Mouse (Mus musculus) olfactory bulb, adult 2 months (tissue): ENCODE results near the gene Zfp595. TPM values are rescaled to one million over a fixed set of nuclear protein-coding genes. Genes with fewer than 3 reads are reported as not detected.
A peak's percentile ranks its signal among the peaks of the same experiment; 100 is the strongest.
"Not testable (repeated sequence)": the region's sequence is repeated elsewhere in the genome, so short reads cannot be mapped to it uniquely, and the experiment has no call there.

Source experiments
- H3K27ac ChIP-seq: fragments of 200-500 bp; 2 replicates; pipeline ENCODE4 v1.5.1; 2012; ENCODE audit warnings: low read depth, low read length; ENCODE audit not compliant: insufficient read depth
- H3K4me1 ChIP-seq: fragments of 200-500 bp; 2 replicates; pipeline ENCODE4 v1.6.1; 2012; ENCODE audit warnings: low read length; ENCODE audit not compliant: control insufficient read depth, insufficient read depth
- H3K4me3 ChIP-seq: fragments of 200-500 bp; 2 replicates; pipeline ENCODE4 v1.5.1; 2012; ENCODE audit warnings: mild to moderate bottlenecking, low read depth, low read length, moderate library complexity; ENCODE audit not compliant: insufficient read depth
- CTCF ChIP-seq: fragments of 200-500 bp; IDR thresholded peaks from 2 replicates; pipeline ENCODE4 v1.5.1; 2012; ENCODE audit warnings: low read depth, mild to moderate bottlenecking, low read length, moderate library complexity; ENCODE audit not compliant: insufficient read depth
- POLR2A ChIP-seq: fragments of 200-500 bp; IDR thresholded peaks from 2 replicates; pipeline ENCODE4 v1.6.1; 2012; ENCODE audit warnings: mild to moderate bottlenecking, low read depth, low read length, moderate library complexity; ENCODE audit not compliant: insufficient read depth
- WGBS: fragments of 180-500 bp; shearing (Covaris S2); methylation state at CpG from one replicate; pipeline ENCODE4 v1.1.7; 2018; 5-methylcytosine and 5-hydroxymethylcytosine counted together
- polyA plus RNA-seq: library from polyadenylated mRNA; stranded (reverse); fragments of >200 nt; gene quantifications from 2 replicates; pipeline ENCODE4 v1.2.4, GENCODE M21; 2012; ENCODE audit warnings: low replicate concordance; ENCODE audit not compliant: missing spikeins, insufficient read depth, insufficient read length

The Zfp595 gene
- not detected in 2 replicates for polyA plus RNA-seq

- peak; percentile 48 for TF ChIP-seq CTCF
- TF ChIP-seq POLR2A, result no peak
- Histone ChIP-seq H3K4me3 (peak within 1 kb of the TSS; percentile 62), H3K4me1 (0 out of 2 replicates have a peak, but pooled peaks cover 2% of the 10 kb centered on the region), H3K27ac (no peak within 1 kb of the TSS)
- 8% methylated on average over 17 of the region's 17 CpGs for WGBS
Observed at GRCm38 (mm10) chr13:67332019-67332724, at the start of gene Zfp595. TSS of gene Zfp595 (minus strand) at chr13:67332570.

- not testable (repeated sequence) for H3K27ac ChIP-seq, H3K4me1 ChIP-seq, H3K4me3 ChIP-seq
- WGBS, result 57% methylated on average over 3 of the region's 3 CpGs
Observed at GRCm38 (mm10) chr13:67376255-67376654, 43.9 kb upstream of the Zfp595 start.

- WGBS, result 17% methylated on average over 13 of the region's 15 CpGs
Observed at GRCm38 (mm10) chr13:67375050-67375911, 42.9 kb upstream of the Zfp595 start, which contains the start of the genes Gm28041 and Zfp456. TSS of gene Gm28041 (minus strand) at chr13:67375733. TSS of gene Zfp456 (minus strand) at chr13:67375810.

GRCm38 (mm10) chr13:67360131-67360744, 27.9 kb upstream of the Zfp595 start, which contains the start of the genes Gm28044 and Zfp953:
TSS of gene Gm28044 (minus strand) at chr13:67360536.
TSS of gene Zfp953 (minus strand) at chr13:67360605.
- TF ChIP-seq CTCF (no peak), POLR2A (no peak)
- Histone ChIP-seq H3K27ac (peak within 1 kb of the TSS; percentile 64), H3K4me3 (peak within 1 kb of the TSS; percentile 95), H3K4me1 (no peaks in the 10 kb centered on the region)
- WGBS, result under 1% methylated on average over 15 of the region's 15 CpGs

More at GRCm38 (mm10) chr13:67375050-67375911, 42.9 kb upstream of the Zfp595 start, which contains the start of the genes Gm28041 and Zfp456:
- peak within 1 kb of the TSS; percentile 42 for H3K4me3 ChIP-seq
- H3K4me1 ChIP-seq, H3K27ac ChIP-seq: not testable (repeated sequence)

- Histone ChIP-seq H3K27ac (no peak overlapping the region), H3K4me1 (no peaks in the 10 kb centered on the region), H3K4me3 (no peak overlapping the region)
- no peak for TF ChIP-seq POLR2A
- TF ChIP-seq CTCF, result no peak
Observed at GRCm38 (mm10) chr13:67351854-67352253, 19.5 kb upstream of the Zfp595 start.

GRCm38 (mm10) chr13:67343422-67343821, 11.1 kb upstream of the Zfp595 start:
- TF ChIP-seq CTCF (no peak), POLR2A (no peak)
- Histone ChIP-seq H3K4me3 (no peak overlapping the region), H3K27ac (no peak overlapping the region), H3K4me1 (no peaks in the 10 kb centered on the region)
- WGBS, result 92% methylated on average over 2 of the region's 2 CpGs

- Histone ChIP-seq H3K4me3 (no peak overlapping the region), H3K4me1 (0 out of 2 replicates have a peak, but pooled peaks cover 2% of the 10 kb centered on the region), H3K27ac (no peak overlapping the region)
- TF ChIP-seq POLR2A (no peak), CTCF (no peak)
- 70% methylated on average over 1 of the region's 1 CpGs for WGBS
Observed at GRCm38 (mm10) chr13:67332877-67333276, 507 bp upstream of the Zfp595 start.

- no peak for TF ChIP-seq CTCF
- no peak for TF ChIP-seq POLR2A
- H3K4me1 ChIP-seq, result no peaks in the 10 kb centered on the region
- no peak overlapping the region for H3K4me3 ChIP-seq
- H3K27ac ChIP-seq, result no peak overlapping the region
- 21% methylated on average over 5 of the region's 5 CpGs for WGBS
Observed at GRCm38 (mm10) chr13:67306718-67307117, 25.7 kb downstream of the Zfp595 start.
